Mouse (Mus musculus): Measurements from ENCODE around the gene Abcc8. TPM values are rescaled to one million over a fixed set of nuclear protein-coding genes. Genes with fewer than 3 reads are reported as not detected.
A peak's percentile ranks its signal among the peaks of the same experiment; 100 is the strongest.

Abcc8 gene
- total RNA-seq, 4 experiments from 2014 or later = 33.4 to 41.0 (median 38.5) TPM

DNA sequence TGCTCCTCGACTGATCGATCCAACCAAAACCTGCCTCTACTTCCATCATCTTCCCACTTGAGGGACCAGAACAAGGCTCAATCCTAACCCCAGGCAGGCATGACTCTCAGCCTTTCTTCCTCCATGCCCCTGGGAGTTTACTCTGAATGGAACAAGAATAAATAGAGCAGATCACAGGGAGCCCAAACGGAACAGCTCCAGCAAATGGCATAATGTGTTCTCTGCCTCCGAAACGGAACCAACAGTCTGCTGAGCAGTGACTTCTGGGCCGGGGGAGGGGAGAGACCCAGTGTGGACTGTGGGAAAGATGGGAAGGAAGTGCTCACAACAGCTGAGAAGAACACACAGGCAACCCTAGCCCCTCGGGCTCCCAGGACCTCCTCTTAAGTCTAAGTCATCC, 22.1 kb downstream of the Abcc8 start:
- DNase-seq (ENCODE audit: low spot score in 2 of 2) = no peak

DNA sequence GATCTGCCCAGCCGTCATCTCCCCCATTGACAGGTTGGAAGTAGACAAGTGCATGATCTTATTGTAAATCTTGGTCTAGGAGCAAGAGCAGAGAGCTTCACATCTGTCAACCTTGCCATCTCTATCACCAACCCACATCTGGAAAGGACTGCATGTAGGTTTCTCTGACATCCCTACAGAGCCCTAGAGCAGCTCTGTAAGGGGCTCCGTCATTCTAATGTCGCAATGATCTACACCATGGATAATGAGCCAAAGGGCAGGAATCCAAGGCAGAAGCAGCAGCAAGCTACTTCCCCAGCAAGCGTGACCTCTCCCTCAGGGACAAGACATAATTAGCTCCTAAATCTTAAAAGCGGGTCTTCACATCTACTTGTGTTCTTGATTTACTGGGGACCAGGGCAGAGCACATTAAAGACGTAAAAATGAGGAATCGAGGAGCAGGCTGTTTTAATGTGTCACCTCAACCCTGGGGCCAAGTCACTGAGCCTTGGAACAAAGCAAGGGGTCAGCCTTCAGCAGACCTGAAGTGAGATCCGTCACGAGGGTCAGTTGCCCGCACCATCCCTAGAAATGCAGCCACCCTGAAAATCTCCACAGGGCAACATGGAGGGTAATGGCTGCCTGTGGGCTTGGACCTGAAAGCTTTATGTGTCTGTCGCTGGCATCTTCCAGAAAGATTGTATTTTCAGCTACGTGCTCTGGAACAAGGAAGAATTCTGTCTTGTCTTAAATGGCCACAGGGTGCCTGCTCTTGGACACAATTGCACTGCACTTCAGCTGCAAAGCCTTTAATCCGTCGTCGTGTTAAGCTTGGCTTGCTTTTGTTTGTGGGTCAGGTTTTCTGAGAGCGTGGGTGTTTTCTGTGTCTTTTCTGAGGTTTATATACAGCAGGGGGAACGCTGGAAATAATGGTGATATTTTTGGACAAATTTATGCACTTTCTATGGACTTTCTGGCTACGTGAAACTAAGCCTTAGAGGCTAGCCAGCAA, 25.0 kb downstream of the Abcc8 start:
- no peak for DNase-seq (ENCODE audit: low spot score in 2 of 2)

DNA sequence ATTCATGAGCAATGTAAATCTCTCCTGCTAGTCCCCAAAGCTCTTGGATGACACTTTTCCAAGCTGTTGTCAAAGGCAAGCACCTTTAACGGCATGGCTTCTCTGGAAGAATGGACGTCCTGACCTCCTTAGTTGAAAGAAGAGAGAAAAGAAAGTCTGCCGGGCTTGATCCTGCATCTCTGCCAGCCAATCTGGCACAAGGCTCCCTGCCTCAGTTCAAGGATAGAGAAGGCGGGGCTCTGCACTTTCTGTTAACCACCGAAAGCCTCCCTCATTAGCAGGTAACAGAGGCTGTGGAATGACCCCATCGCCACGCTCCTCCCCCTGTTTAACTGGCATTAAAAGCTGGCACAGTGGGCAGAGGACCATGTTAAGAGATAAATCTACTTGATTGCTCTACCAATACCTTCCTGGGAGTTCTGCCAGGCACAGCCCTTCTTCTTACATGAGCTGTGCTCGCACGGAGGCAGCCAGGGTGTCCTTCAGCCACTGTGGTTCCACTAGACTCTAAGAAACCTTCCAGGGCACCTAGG, 26.9 kb downstream of the Abcc8 start:
- no peak for DNase-seq (ENCODE audit: low spot score in 2 of 2)

DNA sequence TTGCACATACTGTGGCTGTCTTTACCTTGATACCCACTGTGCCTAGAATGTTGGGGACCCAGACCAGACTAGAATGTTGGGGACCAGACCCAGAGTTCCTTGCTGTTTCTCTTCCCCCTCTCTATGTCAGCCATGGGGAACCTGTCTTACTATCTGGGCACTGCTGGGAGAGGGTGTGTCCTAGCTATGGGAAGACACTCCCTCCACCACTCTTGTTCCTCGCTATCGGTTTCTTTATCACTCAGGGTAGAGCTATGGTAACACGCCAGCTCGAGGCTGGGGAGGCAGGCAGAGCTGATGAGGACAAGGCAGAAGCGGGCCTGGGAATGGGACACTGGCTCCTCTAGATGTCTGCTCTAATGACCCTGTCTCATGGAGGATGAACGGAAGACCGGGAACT, 32.4 kb downstream of the Abcc8 start:
- DNase-seq (ENCODE audit: low spot score in 2 of 2) = no peak

DNA sequence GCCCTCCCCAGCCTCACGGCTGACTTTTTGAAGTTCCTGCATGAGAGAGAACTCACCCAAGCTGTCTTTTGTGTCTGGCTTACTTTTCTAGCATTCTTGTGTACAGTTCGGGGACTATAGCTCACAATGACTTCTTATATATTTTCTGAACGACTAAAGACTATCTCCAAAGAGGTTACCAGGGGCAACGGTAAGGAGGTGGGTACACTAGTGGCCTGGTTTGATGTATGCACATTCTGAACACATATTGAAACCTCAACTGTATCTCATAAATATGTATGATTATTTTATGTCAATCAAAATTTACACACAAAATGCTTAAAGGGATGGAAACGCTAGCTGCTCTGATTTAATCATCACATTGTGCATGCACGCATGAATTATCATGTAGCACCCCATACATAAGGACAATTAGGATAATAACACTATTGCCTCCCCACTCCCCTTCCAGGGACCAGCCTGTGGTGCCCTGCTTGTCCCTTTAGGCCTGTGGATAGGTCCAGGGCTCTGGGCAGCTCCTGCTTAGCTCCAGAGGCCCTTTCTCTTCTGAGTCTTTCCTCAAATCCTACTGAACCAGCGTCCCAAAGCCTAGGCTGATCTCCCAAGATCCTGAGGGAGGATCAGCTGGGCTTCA, 33.0 kb downstream of the Abcc8 start:
- DNase-seq (ENCODE audit: low spot score in 2 of 2) = no peak

DNA sequence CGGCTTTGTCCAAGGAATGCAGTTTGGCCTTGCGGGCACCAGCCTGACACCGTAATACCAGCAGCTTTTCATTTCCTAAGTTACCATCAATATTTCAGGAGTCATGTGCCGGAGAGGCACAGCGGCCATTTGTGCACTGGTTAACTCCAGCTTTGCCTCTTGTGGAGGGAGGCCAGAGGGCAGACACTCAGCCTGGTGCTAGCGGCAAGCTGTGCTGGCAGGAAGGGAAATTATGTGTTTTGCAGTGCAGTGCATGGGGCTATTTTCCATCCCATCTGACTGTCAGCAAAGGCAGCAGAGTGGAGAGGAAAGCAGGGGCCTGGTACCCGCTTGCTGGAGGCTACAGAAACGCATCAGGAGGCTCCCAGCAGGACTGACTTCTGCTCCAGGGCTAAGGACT, 35.8 kb downstream of the Abcc8 start:
- DNase-seq (ENCODE audit: low spot score in 2 of 2) = no peak

DNA sequence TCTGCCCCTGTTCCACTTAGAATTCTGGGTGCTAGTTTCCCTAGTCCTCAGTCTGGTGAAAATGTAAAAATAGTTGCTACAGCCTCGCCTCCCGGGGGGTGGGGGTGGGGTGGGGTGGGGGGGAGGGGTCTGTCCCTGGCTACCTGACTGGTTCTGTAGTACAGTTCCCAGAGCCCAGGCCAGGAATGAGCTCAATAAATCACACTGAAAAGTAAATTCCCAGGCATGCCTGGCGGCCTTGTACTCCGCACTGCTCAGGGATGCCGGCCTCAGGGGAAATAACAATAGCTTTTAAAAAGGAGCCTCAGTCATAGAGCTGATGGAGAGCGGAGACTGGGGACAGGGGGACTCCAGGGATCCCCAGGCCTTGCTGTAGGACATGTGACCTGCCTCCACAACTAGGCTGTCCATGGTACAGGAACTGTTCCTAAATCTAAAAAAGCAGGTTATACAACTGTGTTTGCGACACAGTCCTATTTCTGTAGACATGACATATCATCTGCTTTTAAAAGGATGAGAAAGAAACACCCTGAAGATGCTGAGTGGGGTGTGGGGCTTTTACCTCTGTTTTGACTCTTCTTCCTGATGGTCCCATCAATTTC, 41.4 kb downstream of the Abcc8 start:
- peak in 1 of 2 experiments; percentile 35 for DNase-seq (ENCODE audit: low spot score in 2 of 2)

DNA sequence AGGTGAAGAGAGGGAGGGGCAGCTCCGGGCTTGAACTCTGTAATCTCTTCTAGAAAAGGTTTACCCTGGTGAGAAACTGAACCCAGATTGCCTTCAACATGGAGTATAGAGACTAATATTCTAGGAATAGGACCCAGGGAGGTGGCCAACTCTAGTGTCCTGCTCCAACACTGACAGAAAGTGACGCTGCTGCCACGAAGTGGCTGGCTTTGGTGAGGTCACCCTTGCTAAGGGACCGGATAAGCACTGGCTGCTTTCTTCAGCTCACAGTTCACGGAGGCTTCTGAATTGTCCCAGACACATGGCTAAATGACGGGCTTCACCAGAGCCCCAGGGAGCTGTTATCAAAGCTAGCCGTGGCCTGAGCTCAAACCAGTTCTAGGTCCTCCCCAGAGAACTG, 46.0 kb downstream of the Abcc8 start:
- DNase-seq (ENCODE audit: low spot score in 2 of 2) = no peak

DNA sequence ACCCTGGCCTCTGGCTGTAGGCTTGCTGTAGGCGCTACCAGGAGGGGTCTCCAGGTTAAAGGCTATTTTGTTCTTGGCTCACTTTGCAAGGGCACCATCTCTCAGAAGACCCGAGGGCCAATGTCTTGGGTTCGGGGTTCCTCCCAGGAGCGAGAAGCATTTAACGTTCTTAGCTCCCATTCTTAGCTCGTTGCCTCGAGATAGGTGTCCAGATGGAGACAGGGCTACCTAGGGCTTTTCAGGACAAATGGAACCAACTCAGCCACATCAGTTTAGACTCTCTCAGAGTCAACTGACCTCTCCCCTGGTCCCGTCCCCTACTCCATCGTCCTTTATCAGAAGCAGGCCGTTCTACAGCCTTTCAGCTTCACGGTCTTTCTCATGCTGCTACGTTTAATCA, 47.6 kb downstream of the Abcc8 start:
- DNase-seq (ENCODE audit: low spot score in 2 of 2) = no peak

DNA sequence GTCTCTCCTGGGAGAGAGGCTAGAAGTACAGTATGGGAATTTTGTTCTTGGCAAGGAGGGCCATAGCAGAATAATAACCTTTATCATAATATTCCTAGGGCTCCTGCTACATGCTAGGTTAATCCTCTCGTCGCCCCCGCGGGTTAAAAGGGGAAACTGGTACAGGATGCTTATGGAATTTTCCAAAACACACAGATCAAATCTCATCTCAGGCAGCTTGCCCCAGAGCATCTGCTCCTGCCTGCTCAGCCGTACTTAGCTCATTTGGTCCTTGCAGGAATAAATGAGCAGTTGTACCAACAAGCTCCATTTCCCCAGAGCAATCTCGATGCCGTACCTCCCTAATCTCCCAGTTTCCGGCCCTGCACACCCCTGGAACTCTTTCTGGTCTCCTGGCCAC, 48.0 kb downstream of the Abcc8 start:
- peak; percentile 40 to 49 for DNase-seq (ENCODE audit: low spot score in 2 of 2)

DNA sequence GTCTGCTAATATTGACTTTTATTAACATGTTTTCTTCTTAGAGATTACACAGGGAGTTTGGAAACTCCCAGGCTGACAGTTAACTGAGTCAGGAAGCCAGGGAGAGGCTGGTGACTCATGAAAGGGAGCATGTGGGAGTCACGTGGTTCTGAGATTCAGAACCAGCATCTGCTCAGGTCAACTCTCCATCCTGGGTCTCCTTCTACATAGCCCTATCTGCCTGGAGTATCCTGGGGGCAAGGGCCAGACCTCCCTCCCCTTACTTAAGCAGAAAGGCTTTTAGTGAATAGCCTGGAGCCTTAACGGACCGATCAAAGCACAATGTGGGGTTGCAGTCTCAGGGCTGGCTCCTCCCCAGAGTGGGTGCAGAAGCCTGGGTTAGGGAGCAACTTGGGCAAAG, 48.6 kb downstream of the Abcc8 start:
- peak in 1 of 2 experiments; percentile 42 for DNase-seq (ENCODE audit: low spot score in 2 of 2)

DNA sequence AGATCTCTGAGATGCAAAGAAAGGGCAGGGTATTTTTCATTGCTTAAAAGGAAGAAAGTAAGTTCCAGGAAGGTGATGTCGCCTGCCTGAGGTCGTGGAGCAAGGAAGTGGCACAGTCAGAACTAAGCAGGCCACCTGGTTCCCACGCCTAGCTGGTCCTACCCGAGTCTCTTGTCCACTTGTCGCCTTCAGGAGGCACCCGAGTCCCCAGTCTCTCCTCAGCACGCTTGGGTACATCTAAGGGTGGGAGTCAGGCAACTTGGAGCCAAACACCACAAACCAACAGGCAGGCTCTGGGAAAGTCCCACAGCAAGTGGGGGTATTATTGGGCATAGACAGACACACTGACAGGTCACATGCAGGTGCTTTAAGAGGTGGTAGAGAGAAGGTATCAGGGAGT, 49.1 kb downstream of the Abcc8 start:
- DNase-seq (ENCODE audit: low spot score in 2 of 2) = no peak

DNA sequence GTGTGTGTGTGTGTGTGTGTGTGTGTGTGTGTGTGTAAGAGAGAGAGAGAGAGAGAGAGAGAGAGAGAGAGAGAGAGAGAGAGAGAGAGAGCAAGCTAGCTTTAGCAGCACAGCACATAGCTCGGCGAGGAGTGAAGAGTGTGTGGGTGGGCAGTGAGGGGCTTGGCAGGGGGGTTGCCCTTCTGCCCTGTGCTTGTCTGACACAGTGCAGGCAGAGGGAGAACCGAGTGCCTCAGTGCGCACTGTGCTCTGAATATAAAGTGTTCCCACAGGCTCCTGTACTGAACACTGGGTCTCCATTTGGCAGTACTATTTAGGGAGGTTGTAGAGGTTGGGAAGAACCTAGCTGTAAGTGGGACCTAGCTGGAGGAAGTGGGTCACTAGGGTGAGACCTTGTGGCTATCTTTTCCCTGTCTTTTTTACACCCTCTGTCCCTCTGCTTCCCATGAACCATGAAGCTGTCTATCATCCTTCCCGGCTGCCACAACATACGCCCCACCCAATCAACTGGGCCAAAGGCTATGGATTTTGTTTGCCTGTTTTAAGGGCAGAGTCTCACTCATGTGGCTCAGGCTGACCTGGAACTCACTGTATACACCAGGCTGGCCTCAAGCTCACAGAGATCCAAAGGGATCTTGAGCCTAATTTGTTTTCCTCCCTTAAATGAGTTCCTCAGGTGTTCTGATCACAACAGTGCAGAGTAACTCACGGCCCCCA, 50.2 kb downstream of the Abcc8 start:
- DNase-seq (ENCODE audit: low spot score in 2 of 2) = no peak

DNA sequence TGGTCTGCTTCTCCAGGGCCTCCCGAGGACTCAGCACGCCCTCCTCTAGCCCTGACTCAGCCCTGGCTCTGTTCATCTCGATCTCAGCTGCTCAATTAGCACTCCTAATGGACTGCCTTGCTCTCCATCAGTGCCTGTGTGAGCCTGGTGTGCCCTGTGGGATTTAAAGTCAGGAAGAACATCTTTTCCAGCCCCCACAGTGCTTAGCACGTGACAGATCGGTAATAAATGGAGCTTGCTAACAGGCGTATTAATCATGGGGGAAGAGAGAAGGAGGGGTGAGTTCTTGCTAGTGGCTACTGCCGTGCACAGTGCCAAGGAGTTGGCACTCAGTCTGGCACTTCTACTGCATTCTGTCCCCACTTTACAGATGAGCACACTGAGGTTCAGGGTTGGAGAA, 51.6 kb downstream of the Abcc8 start:
- DNase-seq (ENCODE audit: low spot score in 2 of 2) = no peak

DNA sequence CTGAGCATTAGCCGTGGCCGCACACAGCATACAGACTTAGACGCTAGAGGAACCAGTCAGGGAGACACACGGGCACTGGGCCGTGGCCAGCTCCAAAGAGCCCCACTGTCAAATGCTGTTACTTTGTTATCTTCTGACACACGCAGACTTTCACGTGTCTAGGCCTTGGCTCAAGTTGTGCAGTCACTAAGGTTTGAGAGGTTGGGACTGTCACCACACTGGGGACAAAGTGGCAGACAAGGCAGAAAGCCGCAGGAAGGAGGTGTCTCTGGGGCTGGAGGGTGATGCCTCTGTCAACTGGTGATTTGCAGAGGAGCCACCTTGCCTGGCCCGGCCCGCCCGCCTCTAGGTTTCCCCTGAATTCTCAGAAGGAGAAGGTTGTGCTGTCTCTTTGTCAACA, 54.5 kb downstream of the Abcc8 start:
- no peak for DNase-seq (ENCODE audit: low spot score in 2 of 2)

DNA sequence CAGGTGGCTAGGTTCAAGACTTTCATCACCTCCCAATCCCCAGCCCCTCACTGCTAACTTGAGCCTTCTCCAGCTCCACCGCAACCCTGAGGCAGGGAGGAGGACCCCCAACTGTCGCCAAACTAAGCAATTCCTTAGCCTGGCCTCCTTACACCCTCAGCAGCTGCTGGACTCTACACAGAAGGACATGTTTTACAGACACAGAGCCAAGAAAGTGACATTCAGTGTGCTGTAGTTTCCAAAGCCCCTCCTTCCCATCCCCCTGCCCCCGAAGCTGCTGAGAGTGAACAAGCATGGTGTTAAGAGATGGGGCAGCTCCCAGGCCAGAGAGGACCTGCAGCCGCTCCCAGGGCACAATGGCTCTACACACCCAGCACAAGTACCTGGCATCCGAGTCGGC, 55.4 kb downstream of the Abcc8 start:
- no peak for DNase-seq (ENCODE audit: low spot score in 2 of 2)

DNA sequence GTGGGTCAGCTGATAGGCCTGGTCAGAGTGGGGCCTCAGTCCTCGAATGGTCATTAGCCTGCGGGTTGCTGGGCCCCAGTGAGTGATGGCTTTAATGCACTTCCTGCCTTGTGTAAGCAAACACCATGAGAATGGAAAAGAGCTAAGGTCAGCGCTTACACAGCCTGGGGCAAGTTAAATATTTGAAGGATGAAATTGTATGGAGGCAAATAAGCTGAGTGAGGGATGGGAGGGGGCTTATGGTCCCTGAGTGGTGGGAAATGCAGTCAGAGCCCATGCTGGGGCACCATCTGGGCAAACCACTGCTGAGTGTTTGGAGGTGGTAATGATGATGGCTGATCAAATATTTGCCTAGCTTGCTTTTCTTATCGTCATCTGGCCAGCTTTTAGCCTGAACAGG, 56.9 kb downstream of the Abcc8 start:
- DNase-seq (ENCODE audit: low spot score in 2 of 2) = no peak

DNA sequence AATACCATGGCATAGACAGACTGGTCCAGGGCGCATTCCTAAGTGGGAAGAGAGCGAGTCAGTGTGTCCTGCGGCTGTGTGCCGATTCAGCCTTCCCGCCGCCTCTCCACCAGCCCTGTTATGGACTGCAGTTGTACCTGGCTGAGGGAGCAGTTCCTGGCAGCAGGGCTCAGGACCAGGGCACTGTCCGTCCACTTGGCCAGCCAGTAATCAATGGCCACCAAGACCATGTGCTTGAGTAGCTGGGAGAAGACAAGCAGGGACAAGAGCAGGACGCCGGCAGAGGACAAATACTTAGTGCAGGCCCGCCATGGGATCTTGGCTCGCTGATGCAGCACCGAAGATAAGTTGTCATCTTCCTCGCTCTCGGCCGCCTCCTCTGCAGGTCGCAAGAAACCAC, 62.8 kb downstream of the Abcc8 start:
- no peak for DNase-seq (ENCODE audit: low spot score in 2 of 2)

DNA sequence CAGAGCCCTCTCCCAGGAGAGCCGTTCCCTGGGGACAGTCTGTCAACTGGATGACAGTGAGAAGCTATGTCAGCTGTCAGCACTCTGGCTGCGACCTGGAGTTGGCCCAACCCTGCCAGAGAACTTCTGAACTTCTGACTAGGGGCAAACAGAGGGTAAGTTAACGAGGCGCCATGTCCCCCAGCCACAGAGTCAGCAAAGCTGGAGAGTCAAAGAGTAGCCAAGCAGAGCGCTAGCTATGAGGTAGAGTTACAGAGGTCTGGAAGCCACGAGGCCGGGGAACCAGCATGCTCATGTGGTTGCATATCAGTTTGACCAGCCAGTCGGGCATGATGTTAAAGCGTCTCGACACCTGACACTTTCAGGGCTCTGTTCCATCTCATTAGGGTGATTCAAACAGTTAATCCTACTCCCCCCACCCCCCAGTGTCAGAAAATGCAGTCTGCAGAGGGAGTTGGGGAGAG, 63.7 kb downstream of the Abcc8 start:
- DNase-seq (ENCODE audit: low spot score in 2 of 2) = no peak

DNA sequence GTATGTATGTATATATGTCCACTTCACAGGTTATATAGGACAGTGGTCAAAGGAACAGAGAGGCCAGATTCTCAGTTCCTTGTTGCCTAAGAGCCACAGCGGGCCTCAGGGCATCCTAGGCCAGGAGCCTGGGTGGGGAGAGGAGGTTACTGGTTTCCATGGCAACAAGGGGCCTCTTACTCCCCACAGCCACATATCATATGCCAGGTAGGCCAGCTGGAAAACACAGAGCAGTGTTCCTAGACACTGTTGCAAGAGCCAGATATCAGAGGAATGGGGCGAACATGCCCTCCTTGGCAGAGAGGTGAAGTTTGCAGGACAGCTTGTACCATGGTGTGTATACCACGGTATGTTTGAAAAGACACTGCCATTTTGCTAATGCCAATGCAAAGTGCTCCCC, 66.4 kb downstream of the Abcc8 start:
- DNase-seq (ENCODE audit: low spot score in 2 of 2) = no peak

DNA sequence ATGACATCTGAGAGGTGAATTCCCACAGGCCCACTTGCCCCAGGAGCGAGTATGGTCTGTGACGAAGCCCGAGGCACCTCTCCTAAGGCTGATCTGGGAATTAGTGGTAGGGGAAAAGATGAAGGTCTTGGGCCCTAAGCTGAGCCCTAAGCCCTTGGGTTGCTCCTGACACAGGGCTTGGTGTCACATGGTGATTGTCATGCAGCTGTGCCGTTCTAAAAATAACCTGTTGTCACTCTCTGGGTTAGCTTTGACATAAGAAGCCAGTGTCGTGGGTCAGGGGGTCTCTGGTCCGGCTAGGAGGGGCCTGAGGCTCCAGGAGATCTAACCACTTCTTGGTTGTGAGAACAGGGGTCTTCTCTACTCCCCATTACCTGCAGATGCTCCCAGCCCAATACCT, 67.9 kb downstream of the Abcc8 start:
- DNase-seq (ENCODE audit: low spot score in 2 of 2) = no peak

Measured in left cerebral cortex, adult 8-10 months (tissue).